Mouse (Mus musculus): ENCODE results near the gene Fut11.
A peak's percentile ranks its signal among the peaks of the same experiment; 100 is the strongest.

The Fut11 gene

DNA sequence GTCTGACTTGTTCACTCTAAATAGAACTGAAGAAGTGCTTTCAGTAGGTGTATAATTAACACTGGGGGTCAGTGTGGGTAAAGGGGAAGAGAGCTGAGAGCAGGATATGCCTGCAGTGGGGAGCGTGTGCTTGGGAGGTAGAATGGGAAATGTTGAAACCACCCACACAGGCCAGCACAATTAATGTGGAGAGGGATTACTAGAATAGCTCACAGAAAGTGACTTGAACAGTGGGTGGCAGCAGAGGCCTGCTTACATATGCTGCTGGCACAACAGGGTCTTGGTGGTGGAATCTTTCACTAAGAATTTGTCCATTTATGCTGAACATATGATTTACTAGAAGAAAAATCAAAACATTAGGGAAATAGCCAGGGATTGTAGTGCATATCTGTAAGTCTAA is 2.2 kb downstream of the Fut11 start:
- TF ChIP-seq GATA4 (IDR thresholded peaks at IDR 0.05; ENCODE audit: insufficient replicate concordance, low read length), result no peak

DNA sequence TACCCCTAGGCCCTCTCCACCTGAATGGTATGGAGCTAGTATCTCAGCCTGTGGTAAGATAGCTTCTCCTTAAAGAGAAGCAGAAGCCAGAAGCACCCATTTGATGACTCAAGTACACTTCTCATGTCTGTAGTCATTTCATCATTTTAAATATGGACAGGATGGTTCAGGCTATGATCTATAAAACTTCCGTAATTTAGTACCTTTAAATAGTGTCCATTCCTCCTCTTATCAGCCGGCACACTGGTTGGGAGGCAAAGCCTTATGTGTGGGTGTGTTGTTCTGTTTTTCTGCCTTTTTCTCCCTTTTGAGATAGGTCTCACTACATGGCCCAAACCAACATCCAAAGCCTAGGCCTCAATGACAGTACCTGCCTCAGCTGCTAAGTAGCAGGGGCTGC is 3.7 kb downstream of the Fut11 start:
- no peak for TF ChIP-seq GATA4 (IDR thresholded peaks at IDR 0.05; ENCODE audit: insufficient replicate concordance, low read length)

DNA sequence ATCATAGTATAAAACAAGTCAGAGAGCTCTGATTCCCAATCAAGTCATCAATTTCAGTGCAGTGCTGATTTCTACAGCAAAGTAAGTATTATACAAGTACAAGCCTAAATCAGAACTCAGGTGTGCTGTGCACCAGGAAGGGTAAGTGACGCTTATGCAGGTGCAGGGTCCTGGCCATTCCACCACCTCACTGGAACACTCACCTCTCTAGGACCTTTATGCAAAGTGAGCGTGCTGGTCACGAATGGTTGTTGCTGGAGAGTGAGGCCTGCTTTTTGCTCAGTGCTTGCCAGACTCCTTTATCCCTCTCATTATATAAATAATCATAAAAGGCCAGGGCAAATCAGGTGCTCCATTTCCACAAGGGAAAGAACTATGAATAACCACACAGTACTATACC is 5.6 kb downstream of the Fut11 start:
- no peak for TF ChIP-seq GATA4 (IDR thresholded peaks at IDR 0.05; ENCODE audit: insufficient replicate concordance, low read length)

DNA sequence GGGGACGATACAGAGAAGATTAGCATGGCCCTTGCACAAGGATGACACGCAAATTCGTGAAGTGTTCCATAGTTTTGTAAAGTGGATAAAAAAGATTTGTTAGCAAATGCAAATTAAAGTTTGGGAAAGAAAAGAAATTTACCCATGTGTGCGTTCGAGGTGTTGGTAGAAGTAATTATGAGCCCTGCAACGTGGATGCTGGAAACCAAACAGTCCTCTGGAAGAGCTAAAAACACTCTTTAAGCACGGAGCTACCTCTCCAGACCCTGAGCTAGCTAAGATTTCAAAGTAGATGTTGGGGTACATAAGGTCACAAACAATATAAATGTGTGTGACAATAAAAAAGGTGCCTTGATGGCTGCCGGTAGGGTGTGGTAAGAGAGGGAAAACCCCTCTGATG is 6.8 kb downstream of the Fut11 start:
- no peak for TF ChIP-seq GATA4 (IDR thresholded peaks at IDR 0.05; ENCODE audit: insufficient replicate concordance, low read length)

DNA sequence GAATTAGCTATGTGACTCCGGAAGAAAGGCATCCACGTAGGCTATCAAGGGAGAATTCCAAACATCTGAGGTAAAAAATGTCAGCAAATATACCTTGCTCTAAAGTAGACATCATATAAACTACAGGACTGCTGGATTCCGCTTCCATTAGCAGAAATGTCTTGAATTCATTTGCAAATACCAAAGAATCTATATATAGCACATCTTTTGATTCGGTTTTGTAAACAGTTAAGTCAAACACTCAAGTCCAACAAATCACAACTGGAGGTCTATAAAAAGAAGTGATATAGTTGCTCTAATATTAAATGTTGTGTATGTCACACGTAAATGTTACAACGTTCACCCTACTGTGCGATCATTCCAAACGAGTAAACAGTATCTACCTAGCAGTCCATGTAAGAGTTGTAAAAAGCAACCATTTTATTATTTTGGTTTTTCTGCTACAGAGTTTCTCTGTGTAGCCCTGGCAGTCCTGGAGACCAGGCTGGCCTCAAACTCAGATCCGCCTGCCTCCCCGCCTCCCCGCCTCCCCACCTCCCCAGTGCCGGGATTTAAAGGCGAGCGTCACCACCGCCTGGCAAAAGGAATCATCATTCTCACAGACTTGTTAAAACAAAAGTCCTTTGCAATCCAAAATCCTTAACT is 7.5 kb downstream of the Fut11 start:
- TF ChIP-seq GATA4 (IDR thresholded peaks at IDR 0.05; ENCODE audit: insufficient replicate concordance, low read length), result no peak

DNA sequence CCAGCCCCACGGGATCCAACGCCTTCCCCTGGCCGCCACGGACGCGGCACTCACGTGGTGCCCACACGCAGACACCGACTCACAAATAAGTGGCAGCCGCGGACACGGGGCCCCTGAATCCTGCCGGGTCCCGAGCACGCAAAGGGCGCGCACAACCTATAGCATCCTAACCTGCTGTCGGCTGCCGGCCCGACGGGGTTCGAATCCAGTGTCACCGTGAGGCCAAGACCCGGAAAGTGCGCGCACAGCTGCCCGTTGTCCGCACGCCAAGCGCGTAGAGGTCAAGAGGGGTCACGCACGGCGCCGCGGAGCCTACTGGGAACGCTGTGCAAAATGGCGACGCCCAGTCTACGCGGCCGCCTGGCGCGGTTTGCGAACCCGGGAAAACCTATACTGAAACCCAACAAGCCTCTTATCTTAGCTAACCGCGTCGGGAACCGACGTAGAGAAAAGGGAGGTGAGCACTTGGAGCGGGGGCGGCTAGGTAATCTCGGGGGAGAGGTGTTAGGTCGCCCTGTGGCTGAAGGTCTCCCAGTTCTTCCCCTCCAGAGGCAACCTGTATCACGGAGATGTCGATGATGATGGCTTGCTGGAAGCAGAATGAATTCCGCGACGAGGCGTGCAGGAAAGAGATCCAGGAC is 8.1 kb downstream of the Fut11 start, which contains the start of gene Chchd1:
Gene Chchd1, plus strand, starts transcription at position 266 of the 641 bp plus-strand sequence.
- no peak for TF ChIP-seq GATA4 (IDR thresholded peaks at IDR 0.05; ENCODE audit: insufficient replicate concordance, low read length)

DNA sequence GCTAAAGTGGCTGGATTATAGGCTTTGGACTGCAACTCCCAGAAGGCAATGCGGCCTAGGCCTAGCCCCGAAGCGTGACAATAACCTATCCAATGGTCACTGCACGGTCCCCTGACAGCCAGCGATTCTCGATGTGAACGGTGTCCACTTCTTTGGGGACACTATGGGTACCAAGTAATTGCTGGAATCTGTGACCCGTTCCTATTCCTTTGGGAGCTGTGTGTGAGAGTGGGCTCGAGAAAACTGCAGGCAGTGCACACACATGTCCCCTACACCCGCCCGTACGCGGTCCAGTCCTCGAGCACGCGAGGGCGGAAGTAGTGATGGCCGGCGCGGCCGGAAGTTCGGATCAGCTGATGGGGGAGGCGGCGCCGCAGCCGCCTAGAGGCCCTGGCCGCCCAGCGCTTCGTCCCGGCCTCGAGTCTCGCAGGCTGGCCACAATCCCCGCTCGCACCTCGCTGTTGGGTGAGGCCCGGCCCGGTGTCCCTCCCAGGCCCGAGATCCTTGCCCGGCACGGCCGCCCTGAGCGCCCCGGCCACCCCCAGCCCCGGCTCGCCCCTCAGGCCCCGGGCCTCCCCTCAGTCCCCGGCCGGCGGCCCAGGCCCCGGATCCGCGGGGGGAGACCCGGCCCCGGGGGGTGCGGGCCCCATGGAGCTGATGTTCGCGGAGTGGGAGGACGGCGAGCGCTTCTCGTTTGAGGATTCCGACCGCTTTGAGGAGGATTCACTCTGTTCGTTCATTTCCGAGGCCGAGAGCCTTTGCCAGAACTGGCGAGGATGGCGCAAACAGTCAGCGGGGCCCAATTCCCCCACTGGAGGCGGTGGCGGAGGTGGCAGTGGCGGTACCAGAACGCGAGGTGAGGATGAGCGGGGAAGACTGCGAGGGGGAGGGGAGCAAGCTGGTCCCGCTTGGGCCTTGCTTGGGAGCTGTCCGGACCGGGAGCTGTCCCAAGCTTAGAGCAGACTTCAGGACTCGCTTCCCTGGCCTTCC is 12.7 kb downstream of the Fut11 start, which contains the start of gene Zswim8:
Gene Zswim8, plus strand, starts transcription at position 352 of the 990 bp plus-strand sequence.
- TF ChIP-seq GATA4 (IDR thresholded peaks at IDR 0.05; ENCODE audit: insufficient replicate concordance, low read length), result peak; percentile 13; the same call in 1 of the 2 replicates

DNA sequence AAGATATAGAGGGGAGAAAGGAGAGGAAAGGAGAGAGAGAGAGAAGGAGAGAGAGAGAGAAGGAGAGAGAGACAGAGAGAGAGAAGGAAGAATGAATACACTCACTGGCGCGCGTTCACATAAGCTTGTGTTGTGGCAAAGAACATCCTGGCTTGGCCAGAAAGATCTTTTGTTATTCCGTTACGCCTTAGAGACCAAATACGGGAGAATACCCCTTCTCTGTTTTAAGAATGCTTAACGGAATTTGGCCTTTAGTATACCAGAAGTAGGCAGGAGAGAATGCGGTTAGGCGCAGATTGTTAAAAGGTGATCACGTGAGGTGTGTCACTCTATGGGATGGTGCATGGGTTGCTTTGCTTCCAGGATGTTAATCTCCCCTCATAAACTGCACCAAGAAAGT is 13.5 kb downstream of the Fut11 start:
- no peak for TF ChIP-seq GATA4 (IDR thresholded peaks at IDR 0.05; ENCODE audit: insufficient replicate concordance, low read length)

DNA sequence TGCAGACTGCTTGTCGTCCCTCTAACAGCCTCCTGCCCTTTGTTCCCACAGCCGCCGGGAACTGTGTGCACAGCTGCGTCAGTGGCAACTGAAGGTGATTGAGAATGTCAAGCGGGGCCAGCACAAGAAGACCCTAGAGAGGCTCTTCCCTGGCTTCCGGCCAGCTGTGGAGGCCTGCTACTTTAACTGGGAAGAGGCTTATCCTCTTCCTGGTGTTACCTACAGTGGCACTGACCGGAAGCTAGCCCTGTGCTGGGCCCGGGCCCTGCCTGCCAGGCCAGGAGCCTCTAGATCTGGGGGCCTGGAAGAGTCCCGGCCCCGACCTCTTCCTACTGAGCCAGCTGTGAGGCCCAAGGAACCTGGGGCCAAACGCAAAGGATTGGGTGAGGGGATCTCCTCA is 19.1 kb downstream of the Fut11 start:
- TF ChIP-seq GATA4 (IDR thresholded peaks at IDR 0.05; ENCODE audit: insufficient replicate concordance, low read length), result no peak

DNA sequence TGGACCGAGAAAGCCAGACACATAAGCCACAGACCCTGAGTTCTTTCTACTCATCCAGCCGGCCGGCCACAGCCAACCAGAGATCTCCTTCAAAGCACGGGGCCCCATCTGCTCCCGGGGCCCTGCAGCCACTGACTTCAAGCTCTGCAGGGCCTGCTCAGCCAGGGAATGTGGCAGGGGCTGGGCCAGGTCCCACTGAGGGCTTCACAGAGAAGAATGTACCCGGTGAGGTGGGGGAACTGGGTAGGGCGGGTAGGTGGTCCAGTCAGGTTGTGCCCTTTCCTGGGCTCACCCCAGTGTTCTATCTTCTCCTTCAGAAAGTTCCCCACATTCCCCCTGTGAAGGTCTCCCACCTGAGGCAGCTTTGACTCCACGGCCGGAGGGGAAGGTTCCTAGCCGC is 23.7 kb downstream of the Fut11 start:
- TF ChIP-seq GATA4 (IDR thresholded peaks at IDR 0.05; ENCODE audit: insufficient replicate concordance, low read length), result no peak

DNA sequence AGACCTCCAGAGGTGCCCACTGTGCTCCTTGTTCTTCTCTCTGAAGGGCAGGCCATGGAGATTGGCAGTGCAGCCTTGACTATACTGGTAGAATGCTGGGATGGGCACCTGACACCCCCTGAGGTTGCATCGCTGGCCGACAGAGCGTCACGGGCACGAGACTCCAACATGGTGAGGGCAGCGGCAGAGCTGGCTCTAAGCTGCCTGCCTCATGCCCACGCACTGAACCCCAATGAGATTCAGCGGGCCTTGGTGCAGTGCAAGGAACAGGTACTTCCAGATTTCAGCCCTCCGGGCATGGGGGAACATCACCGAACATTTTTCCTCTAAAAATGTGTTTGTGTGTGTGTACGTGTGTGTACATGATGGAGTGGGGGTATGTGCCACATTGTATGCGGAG is 25.0 kb downstream of the Fut11 start:
- TF ChIP-seq GATA4 (IDR thresholded peaks at IDR 0.05; ENCODE audit: insufficient replicate concordance, low read length), result no peak

DNA sequence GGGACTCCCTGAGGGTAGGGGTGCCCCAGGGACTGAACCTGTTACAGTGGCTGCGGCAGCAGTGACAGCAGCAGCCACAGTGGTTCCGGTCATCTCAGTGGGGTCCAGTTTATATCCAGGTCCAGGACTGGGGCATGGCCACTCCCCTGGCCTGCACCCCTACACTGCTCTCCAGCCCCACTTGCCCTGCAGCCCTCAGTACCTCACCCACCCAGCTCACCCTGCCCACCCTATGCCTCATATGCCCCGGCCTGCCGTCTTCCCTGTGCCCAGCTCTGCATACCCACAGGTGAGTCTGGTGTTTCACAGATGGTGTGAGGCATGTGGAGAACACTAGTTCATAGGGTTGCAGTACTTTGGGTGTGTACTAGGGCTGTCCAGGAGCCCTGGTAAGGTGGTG is 26.6 kb downstream of the Fut11 start:
- TF ChIP-seq GATA4 (IDR thresholded peaks at IDR 0.05; ENCODE audit: insufficient replicate concordance, low read length), result no peak

DNA sequence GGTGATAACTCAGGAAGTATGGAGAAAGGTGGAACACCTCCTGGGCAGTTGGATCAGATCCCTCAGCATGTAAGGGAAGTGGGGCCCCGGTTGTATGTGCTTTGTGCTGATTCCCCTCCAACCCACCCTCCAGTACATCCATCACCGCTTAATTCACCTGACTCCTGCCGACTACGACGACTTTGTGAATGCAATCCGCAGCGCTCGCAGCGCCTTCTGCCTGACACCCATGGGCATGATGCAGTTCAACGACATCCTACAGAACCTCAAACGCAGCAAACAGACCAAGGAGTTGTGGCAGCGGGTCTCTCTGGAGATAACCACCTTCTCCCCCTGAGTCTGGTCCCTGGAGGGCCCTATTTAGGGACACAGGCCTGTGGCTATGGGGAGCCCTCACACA is 28.2 kb downstream of the Fut11 start:
- TF ChIP-seq GATA4 (IDR thresholded peaks at IDR 0.05; ENCODE audit: insufficient replicate concordance, low read length), result no peak

DNA sequence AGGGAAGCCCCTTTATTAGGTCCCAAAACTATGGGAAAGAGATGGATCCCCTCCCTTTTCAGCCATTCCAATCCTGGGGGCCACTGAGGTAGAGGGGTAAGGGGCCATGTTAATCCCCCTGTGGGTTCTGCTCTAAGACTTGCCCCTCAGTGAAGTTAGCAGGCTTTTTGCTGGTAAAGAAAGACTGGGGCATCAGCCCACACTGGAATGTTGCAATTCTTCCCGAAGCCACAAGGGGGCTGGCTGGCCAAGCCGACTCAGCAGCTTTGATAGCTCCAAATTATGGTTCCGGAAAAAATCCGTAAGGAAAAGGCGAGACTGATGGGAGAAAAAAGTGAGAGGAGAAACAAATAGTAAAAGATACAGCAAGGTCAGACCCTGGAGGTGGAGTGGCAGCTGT is 29.3 kb downstream of the Fut11 start:
- TF ChIP-seq GATA4 (IDR thresholded peaks at IDR 0.05; ENCODE audit: insufficient replicate concordance, low read length), result no peak

DNA sequence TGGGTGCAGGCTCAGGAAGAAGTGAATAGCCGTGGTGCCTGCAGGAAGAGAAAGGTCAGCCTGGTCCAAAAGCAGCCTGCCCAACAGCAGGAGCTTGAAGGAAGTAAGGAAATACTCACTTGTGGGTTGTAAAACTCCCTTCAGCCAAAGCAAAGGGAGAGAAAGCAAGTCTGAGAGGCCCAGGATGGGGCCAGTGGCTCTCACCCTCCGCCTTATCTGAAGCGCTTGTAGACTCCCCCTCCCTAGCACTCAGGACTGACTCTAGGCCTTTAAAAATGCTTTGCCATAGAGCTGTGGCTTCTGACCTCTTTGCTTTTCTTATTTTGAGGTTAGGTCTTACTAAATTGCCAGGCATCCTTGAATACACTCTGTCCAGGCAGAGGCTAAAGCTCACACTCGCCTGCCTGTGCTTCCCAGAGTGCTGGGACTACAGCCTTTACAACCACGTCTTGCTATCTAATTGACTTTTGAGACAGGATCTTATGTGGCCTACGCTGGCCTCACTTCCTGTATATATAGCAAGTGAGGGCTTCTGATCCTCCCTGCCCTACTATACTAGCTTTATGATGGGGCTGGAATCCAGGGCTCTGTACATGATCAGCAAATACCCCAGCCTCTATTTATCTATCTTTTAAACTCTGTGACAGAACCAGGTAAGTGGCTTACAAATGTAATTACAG is 31.0 kb downstream of the Fut11 start:
- no peak for TF ChIP-seq GATA4 (IDR thresholded peaks at IDR 0.05; ENCODE audit: insufficient replicate concordance, low read length)

Data from liver, adult (tissue).